Mouse (Mus musculus) limb, embryonic 15.5 days (tissue): ENCODE results near the gene Wdr11. TPM values are rescaled to one million over a fixed set of nuclear protein-coding genes. Genes with fewer than 3 reads are reported as not detected.

ENCODE experiments used
- ATAC-seq: fragments of 200-750 bp; cut with Nextera tagmentation; 2 replicates; pipeline ENCODE4 v1.8.0; 2017; ENCODE audit warnings: low read depth, moderate TSS enrichment; ENCODE audit not compliant: insufficient number of reproducible peaks, low FRiP score, low TSS enrichment
- H3K27ac ChIP-seq: fragments of 300-500 bp; sonication (generic); 2 replicates; pipeline ENCODE4 v1.5.1; 2015; ENCODE audit warnings: moderate library complexity, mild to moderate bottlenecking, inconsistent platforms
- H3K27me3 ChIP-seq: fragments of 300-500 bp; sonication (generic); 2 replicates; pipeline ENCODE4 v1.6.1; 2015; ENCODE audit warnings: inconsistent platforms
- H3K36me3 ChIP-seq: fragments of 300-500 bp; sonication (generic); 2 replicates; pipeline ENCODE4 v1.6.1; 2015; ENCODE audit warnings: inconsistent platforms
- H3K4me1 ChIP-seq: fragments of 300-500 bp; sonication (generic); 2 replicates; pipeline ENCODE4 v1.6.1; 2015; ENCODE audit warnings: inconsistent platforms
- H3K4me2 ChIP-seq: fragments of 300-500 bp; sonication (generic); 2 replicates; pipeline ENCODE4 v1.6.1; 2015; ENCODE audit warnings: mild to moderate bottlenecking, inconsistent platforms
- H3K4me3 ChIP-seq: fragments of 300-500 bp; sonication (generic); 2 replicates; pipeline ENCODE4 v1.5.1; 2015; ENCODE audit warnings: mild to moderate bottlenecking, inconsistent platforms
- H3K9ac ChIP-seq: fragments of 300-500 bp; sonication (generic); 2 replicates; pipeline ENCODE4 v1.6.1; 2015; ENCODE audit warnings: inconsistent platforms
- H3K9me3 ChIP-seq: fragments of 300-500 bp; sonication (generic); 2 replicates; pipeline ENCODE4 v1.6.1; 2016; ENCODE audit warnings: inconsistent platforms
- WGBS: fragments of 180-500 bp; shearing (Covaris S2); methylation state at CpG from one replicate; pipeline ENCODE4 v1.1.7; 2015; 5-methylcytosine and 5-hydroxymethylcytosine counted together
- polyA plus RNA-seq: library from polyadenylated mRNA; unstranded; fragments of >200 nt; fragmentation: Nextera tagmentation; extraction: Ambion mirVana; gene quantifications from 2 replicates; pipeline ENCODE4 v1.2.1, GENCODE M21; 2015

The Wdr11 gene
- polyA plus RNA-seq, 1 experiment from 2014 or later: 35.4 TPM

DNA sequence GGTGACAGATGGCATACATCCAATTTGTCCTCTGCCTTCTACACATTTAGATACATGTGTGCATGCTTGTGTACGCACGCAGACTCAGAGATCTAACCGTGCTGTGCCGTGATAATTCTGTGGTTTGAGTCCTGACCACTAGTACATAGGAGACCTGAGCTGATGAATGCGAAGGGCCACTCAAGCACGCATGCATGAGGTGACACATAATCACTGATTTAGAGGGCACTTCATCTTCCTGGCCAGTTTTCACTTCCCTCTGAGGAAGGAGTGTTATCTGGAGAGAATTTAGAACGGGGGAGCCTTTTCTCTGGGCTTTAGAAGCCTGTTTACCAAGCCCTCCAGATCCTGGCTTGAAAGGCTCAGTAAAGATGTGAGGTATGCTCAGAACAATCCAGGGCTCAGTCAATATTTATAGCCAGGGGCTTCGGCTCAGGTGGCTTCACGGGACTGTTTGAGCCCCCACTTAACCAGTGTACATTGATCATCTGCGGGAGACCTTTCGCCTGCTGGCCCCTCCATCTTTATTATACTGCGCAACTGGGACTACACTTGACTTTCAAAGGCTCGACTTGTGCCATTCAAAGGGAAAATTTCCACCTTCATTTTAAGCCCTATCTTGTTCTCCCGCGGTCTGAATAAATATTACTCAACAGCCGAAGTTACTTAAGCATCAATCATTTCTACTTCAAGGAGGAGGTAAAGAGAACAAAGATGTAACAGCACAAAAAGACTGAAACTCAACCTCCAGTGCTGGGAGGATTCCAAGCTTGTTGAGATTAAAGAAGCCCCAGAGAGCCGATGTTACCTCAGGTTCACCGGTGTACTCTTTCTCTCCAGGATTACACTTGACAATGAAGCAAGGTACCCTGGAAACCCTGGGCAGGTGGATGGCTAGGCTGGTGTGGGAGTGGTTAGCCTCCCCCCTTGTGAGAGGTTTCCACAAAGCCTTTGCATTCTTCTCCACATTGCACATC, 80.3 kb downstream of the Wdr11 start:
- H3K4me1 ChIP-seq: no peaks in the 10 kb centered on the region
- no peaks in the 10 kb centered on the region for H3K27me3 ChIP-seq
- H3K36me3 ChIP-seq: no peaks in the 10 kb centered on the region
- no peaks in the 10 kb centered on the region for H3K9me3 ChIP-seq
- H3K4me3 ChIP-seq: no peak overlapping the region
- H3K27ac ChIP-seq: no peak overlapping the region
- H3K4me2 ChIP-seq: no peak overlapping the region
- 74% methylated on average over 18 of the region's 18 CpGs for WGBS
- ATAC-seq: no peak
- H3K9ac ChIP-seq: no peak overlapping the region

DNA sequence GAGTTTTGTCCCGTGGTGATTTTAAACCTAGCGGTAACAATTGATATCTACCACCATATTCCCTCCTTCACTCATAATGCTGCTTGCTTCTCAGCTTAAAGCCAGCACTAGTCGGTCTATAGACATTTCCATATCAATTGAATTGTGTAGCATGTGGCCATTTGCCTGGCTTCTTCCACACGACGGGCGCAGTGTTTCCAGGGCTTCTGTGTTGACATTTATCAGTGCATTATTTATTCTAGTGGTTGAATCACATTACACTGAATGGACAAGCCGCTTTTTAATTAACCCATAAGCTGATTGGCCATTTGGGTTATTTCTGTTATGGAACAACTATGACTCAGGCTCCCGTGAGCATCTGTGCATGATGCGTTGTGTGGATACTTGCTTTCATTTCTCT, 82.1 kb downstream of the Wdr11 start:
- ATAC-seq: no peak
- no peak overlapping the region for H3K4me3 ChIP-seq
- no peak overlapping the region for H3K27ac ChIP-seq
- no peaks in the 10 kb centered on the region for H3K36me3 ChIP-seq
- H3K27me3 ChIP-seq: no peaks in the 10 kb centered on the region
- H3K9ac ChIP-seq: no peak overlapping the region
- peaks cover 9% of the 10 kb centered on the region for H3K4me1 ChIP-seq
- H3K9me3 ChIP-seq: no peaks in the 10 kb centered on the region
- 85% methylated on average over 9 of the region's 9 CpGs for WGBS
- H3K4me2 ChIP-seq: no peak overlapping the region

DNA sequence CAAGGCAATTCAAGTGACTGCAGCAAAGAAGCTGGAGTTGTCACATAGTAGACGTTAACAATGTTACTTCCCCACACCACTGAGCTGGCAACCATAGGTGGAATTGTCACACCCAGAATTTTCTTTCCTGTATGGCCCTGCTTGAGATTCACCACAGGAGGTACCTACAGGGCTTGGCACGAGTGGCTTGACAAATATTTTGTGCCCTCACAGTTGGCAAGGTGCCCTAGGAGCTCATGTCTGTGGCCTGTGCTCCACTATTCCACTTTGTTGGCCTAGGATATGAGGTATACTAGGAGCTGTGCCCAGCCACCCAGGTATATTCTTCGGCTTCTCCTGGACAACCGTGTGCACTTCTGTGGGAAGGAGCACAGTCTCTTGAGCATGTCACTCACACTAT, 82.9 kb downstream of the Wdr11 start:
- ATAC-seq: no peak
- Histone ChIP-seq H3K9me3 (no peaks in the 10 kb centered on the region), H3K36me3 (no peaks in the 10 kb centered on the region), H3K27me3 (no peaks in the 10 kb centered on the region), H3K4me2 (no peak overlapping the region), H3K4me1 (peaks cover 16% of the 10 kb centered on the region), H3K9ac (no peak overlapping the region), H3K27ac (no peak overlapping the region), H3K4me3 (no peak overlapping the region)
- WGBS: 78% methylated on average over 4 of the region's 4 CpGs

DNA sequence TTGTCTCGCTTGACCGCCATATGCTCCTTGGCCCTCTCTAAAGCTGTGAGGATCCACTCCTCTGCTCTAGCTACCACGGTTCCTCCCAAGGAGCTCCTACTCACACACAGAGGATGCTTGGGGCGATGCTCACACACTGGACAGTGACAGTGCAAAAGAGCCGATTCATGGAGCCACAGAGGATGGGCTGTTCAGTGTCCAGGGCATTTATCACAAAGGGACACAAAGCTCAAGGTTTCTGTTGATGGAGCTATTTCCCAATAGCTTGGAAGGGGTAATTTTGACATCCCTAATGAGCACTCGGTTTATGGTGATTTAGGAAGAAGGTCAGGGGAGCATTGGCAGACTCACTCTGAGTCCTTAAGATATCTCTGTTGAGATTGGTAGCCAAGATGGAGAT, 84.2 kb downstream of the Wdr11 start:
- WGBS: 91% methylated on average over 6 of the region's 6 CpGs
- Histone ChIP-seq H3K9ac (no peak overlapping the region), H3K4me1 (peaks cover 17% of the 10 kb centered on the region), H3K27ac (no peak overlapping the region), H3K4me3 (no peak overlapping the region), H3K27me3 (no peaks in the 10 kb centered on the region), H3K9me3 (no peaks in the 10 kb centered on the region), H3K4me2 (no peak overlapping the region), H3K36me3 (no peaks in the 10 kb centered on the region)
- ATAC-seq: no peak

DNA sequence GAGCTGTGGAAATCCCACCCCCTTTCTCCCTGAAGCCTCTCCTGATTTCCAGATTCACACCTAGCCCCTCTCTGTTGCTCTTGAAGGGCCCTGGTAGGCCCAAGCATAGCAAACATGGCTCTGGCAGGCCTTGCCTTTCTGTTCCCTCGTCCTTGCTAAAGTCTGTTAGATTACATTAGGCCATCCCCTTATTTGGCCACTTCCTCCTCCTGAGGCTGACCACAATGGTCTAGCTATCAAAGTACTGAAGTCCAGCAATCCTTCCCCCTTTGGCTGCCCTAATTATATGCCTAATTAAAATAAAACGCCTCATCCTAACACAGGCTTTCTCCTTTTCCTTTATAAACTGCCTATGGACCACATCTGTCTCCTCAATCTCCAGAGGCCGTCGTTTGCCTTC, 85.5 kb downstream of the Wdr11 start:
- Histone ChIP-seq H3K36me3 (no peaks in the 10 kb centered on the region), H3K27me3 (no peaks in the 10 kb centered on the region), H3K4me1 (peaks cover 17% of the 10 kb centered on the region), H3K9ac (no peak overlapping the region), H3K4me2 (no peak overlapping the region), H3K4me3 (no peak overlapping the region), H3K9me3 (no peaks in the 10 kb centered on the region), H3K27ac (no peak overlapping the region)
- no peak for ATAC-seq
- WGBS: 63% methylated on average over 4 of the region's 4 CpGs

DNA sequence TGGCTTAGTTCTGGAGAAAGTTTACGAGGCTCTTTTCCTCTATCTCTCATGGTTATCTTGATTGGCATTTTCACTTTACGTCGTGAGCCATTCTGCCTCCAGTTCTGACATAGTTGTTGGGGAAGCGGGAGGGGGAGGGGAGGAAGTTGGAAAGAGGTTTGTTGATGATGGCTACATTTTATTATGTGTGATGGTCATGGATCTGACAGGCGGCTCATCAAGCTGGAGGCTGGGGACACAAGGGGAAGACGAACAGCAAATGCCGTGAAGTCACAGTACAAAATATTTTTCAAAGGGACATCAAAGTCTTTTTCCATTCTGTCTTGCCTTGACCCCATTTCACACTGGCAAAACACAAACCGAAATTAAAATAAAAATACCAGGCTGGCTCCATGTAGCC, 86.8 kb downstream of the Wdr11 start:
- peak overlapping the region; percentile 86 for H3K27ac ChIP-seq
- H3K4me1 ChIP-seq: peaks cover 17% of the 10 kb centered on the region
- no peaks in the 10 kb centered on the region for H3K36me3 ChIP-seq
- H3K4me2 ChIP-seq: no peak overlapping the region
- no peak overlapping the region for H3K9ac ChIP-seq
- no peaks in the 10 kb centered on the region for H3K27me3 ChIP-seq
- WGBS: 22% methylated on average over 8 of the region's 8 CpGs
- H3K9me3 ChIP-seq: no peaks in the 10 kb centered on the region
- ATAC-seq: no peak
- H3K4me3 ChIP-seq: no peak overlapping the region

DNA sequence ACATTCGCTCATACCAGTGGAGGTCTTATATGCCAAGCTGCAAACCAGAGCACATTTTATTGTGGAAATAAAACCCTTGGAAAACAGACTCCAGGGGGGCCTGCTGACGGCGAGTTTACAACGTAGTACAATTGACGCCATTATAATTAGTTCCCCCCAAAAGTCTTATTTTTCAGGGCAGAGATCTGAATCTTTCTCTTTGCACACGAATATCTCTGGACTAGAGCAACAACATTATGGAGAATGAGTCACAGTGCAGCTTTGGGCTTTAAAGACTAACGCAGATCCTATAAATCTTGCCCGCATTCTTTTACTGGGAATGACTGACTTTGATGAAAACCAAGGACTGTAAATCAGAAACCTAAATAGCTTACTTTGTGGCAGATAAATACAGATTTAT, 87.3 kb downstream of the Wdr11 start:
- peak; percentile 45; the same call in 1 of the 2 replicates for ATAC-seq
- Histone ChIP-seq H3K4me2 (no peak overlapping the region), H3K9me3 (no peaks in the 10 kb centered on the region), H3K27ac (peak overlapping the region; percentile 86), H3K4me1 (peaks cover 17% of the 10 kb centered on the region), H3K9ac (no peak overlapping the region), H3K27me3 (no peaks in the 10 kb centered on the region), H3K4me3 (no peak overlapping the region), H3K36me3 (no peaks in the 10 kb centered on the region)
- WGBS: 5% methylated on average over 8 of the region's 8 CpGs

DNA sequence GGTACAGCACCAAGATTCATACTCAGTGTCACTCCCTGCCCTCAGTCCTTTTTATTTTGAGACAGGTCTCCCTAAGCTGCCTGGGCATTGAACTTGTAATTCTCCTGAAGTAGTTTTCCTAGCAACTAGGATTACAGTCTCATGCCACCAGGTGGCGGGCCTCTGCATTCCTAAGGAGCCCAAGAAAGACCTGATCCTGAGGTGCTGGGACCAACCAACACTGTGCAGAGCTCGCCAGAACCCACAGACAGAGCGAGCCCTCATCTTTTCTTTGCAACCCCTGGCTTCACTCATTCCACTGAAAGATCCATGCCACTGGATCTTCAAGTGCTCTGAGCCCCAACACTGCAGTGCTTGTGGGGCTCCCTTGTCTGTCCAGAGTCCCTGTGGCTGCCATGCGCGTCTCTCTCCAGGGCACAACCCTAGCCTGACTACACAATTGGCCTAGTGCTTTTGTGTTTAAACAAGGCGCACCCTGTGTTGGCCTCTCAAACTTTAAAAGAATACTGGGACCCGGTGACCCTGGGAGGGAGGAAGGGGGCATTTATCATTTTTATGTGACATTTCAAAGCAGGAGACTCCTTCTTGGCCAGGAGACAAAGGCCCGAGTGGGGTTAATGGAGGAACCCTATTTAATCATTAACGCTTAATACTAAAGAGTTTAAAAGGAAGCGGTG, 89.0 kb downstream of the Wdr11 start:
- Histone ChIP-seq H3K4me1 (peaks cover 18% of the 10 kb centered on the region), H3K27me3 (no peaks in the 10 kb centered on the region), H3K9ac (no peak overlapping the region), H3K27ac (no peak overlapping the region), H3K9me3 (no peaks in the 10 kb centered on the region), H3K4me2 (no peak overlapping the region), H3K4me3 (no peak overlapping the region), H3K36me3 (no peaks in the 10 kb centered on the region)
- ATAC-seq: no peak
- WGBS: 42% methylated on average over 10 of the region's 10 CpGs

DNA sequence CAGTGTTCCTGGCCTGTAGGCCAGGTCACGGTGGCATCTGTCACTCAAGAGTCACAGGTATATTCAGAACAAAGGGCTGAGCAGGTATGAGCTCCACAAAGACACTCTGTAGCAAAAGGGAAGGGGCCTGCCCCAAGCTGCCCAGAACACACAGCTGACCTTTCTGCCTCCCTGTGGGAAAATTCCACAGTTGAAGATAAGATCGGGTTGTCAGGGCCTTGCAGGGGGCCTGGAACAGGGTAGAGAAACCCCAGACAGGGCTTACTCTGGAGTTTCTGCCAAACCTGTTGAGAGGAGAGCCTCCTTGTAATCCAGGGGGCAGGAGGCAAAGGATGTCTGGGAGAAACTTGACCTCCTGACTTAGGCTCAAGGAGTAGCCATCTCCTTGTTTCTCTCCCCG, 90.9 kb downstream of the Wdr11 start:
- WGBS: 58% methylated on average over 3 of the region's 3 CpGs
- Histone ChIP-seq H3K4me3 (no peak overlapping the region), H3K4me1 (peaks cover 30% of the 10 kb centered on the region), H3K9ac (no peak overlapping the region), H3K27ac (no peak overlapping the region), H3K9me3 (no peaks in the 10 kb centered on the region), H3K36me3 (no peaks in the 10 kb centered on the region), H3K27me3 (no peaks in the 10 kb centered on the region), H3K4me2 (no peak overlapping the region)
- no peak for ATAC-seq

DNA sequence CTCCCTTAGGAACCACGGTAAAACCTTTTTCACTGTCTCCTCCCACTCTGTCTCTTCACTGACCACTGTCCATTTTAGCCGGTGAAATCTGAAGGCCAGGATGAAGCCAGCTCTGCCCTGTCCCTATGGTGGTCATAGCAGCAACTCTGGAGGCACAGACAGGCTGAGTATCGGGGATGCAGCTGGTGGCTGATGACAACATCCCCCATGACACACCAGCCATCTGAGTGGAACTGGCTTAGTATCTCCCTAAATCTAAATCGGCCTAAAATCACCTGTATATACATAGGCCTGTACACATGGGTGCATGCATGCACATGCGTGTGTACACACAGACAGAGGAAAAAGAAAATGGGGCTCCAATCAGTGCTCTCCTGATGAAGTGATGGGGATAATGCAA, 93.7 kb downstream of the Wdr11 start:
- Histone ChIP-seq H3K4me3 (no peak overlapping the region), H3K9ac (no peak overlapping the region), H3K4me1 (peaks cover 16% of the 10 kb centered on the region), H3K4me2 (no peak overlapping the region), H3K27ac (no peak overlapping the region), H3K27me3 (no peaks in the 10 kb centered on the region), H3K36me3 (no peaks in the 10 kb centered on the region), H3K9me3 (no peaks in the 10 kb centered on the region)
- WGBS: 84% methylated on average over 5 of the region's 5 CpGs
- ATAC-seq: no peak
